8 mouse cellular contexts compared by ENCODE assay signal in genomic region chr6:88116347-88117183, GRCm38 (mm10). TPM values are rescaled to one million over a fixed set of nuclear protein-coding genes. Genes with fewer than 3 reads are reported as not detected.
DNase-seq lines count a peak whose midpoint lies in the region; ATAC-seq lines count a peak whose summit lies in the region.

No protein-coding gene starts in this region.

- no peaks in the 10 kb centered on the region for H3K36me3 ChIP-seq in heart, embryonic 11.5 days (ENCODE audit: control insufficient read depth, insufficient read depth, low read length)
- no peaks in the 10 kb centered on the region for H3K36me3 ChIP-seq in kidney, embryonic 16.5 days (ENCODE audit: insufficient read depth, low read length)

- H3K9ac ChIP-seq in heart, embryonic 11.5 days (ENCODE audit: low read depth, low read length), result no peak overlapping the region
- 0 out of 2 replicates have a peak overlapping the region, but pooled peaks have one; percentile 9 for H3K9ac ChIP-seq in kidney, embryonic 16.5 days (replicated peaks; ENCODE audit: low read length)

- H3K4me2 ChIP-seq in heart, embryonic 11.5 days, result no peak overlapping the region
- H3K4me2 ChIP-seq in kidney, embryonic 16.5 days (replicated peaks; ENCODE audit: low read depth, low read length), result no peak overlapping the region

- H3K27me3 ChIP-seq in heart, embryonic 11.5 days (ENCODE audit: control insufficient read depth, insufficient read depth, low read length), result no peaks in the 10 kb centered on the region
- no peaks in the 10 kb centered on the region for H3K27me3 ChIP-seq in kidney, embryonic 16.5 days (ENCODE audit: insufficient read depth, low read length)

- 60% methylated on average over 21 of the region's 21 CpGs for WGBS in heart, embryonic 11.5 days (ENCODE audit: insufficient replicate concordance)
- 52% methylated on average over 21 of the region's 21 CpGs for WGBS in kidney, embryonic 16.5 days

- no peak overlapping the region for H3K27ac ChIP-seq in heart, embryonic 11.5 days (ENCODE audit: low read depth, low read length)
- H3K27ac ChIP-seq in kidney, embryonic 16.5 days (ENCODE audit: low read length), result no peak overlapping the region

- peaks cover 14% of the 10 kb centered on the region for H3K4me1 ChIP-seq in heart, embryonic 11.5 days (ENCODE audit: control insufficient read depth, insufficient read depth, low read length)
- H3K4me1 ChIP-seq in kidney, embryonic 16.5 days (ENCODE audit: insufficient read depth, low read length), result peaks cover 30% of the 10 kb centered on the region

- H3K9me3 ChIP-seq in heart, embryonic 11.5 days (replicated peaks; ENCODE audit: control insufficient read depth, low read length), result no peaks in the 10 kb centered on the region
- H3K9me3 ChIP-seq in kidney, embryonic 16.5 days (ENCODE audit: low read length), result no peaks in the 10 kb centered on the region

- no peak for DNase-seq in heart, adult 11 months
- peak; percentile 68 for DNase-seq in Muller cell, postnatal 12 days (ENCODE audit: inconsistent ontology term)
- DNase-seq in spleen, postnatal 4 days (ENCODE audit: low spot score in 2 of 2), result peak; percentile 61 to 78
- DNase-seq in retina, embryonic 14.5 days (ENCODE audit: low spot score), result no peak
- no peak for DNase-seq in layer of hippocampus, adult 11-12 months (ENCODE audit: low spot score)

- H3K4me3 ChIP-seq in heart, embryonic 11.5 days (ENCODE audit: low read depth, low read length), result no peak overlapping the region
- H3K4me3 ChIP-seq in kidney, embryonic 16.5 days (ENCODE audit: low read length), result no peak overlapping the region

- ATAC-seq in heart, embryonic 11.5 days (replicated peaks; ENCODE audit: insufficient number of reproducible peaks, low FRiP score, low TSS enrichment), result 0 out of 2 replicates have a peak, but pooled peaks have one; percentile 28
- peak; percentile 79 for ATAC-seq in common myeloid progenitor, adult 5-6 weeks (replicated peaks; ENCODE audit: low read depth, poor library complexity, severe bottlenecking)
- ATAC-seq in kidney, embryonic 16.5 days (ENCODE audit: low FRiP score, low TSS enrichment), result 0 out of 2 replicates have a peak, but pooled peaks have one; percentile 7

RNA-seq across cellular contexts. Expression of gene Rpn1, which starts 32.3 kb away (rescaled TPM):
- 234 and 256 TPM in 2 replicates for polyA plus RNA-seq in heart, embryonic 11.5 days (2014; fragmentation: Nextera tagmentation; extraction: Ambion mirVana)
- 196 and 216 TPM in 2 replicates for total RNA-seq in common myeloid progenitor, adult 5-6 weeks (2017)
- polyA plus RNA-seq in kidney, embryonic 16.5 days (2015; fragmentation: Nextera tagmentation; extraction: Ambion mirVana), result 457 and 473 TPM in 2 replicates

Comparison
In these comparisons a context has a peak if more than half of its experiments do, and no peak if none do; other contexts are left out.
1. ATAC-seq: peak in every context shown above with its lines; median percentile 79 in common myeloid progenitor, adult 5-6 weeks; 28 in heart, embryonic 11.5 days; 7 in kidney, embryonic 16.5 days.
2. DNase-seq: peak in Muller cell, postnatal 12 days (single experiment) and spleen, postnatal 4 days (2 of 2); none in heart, adult 11 months (single experiment), retina, embryonic 14.5 days (single experiment) and layer of hippocampus, adult 11-12 months (single experiment).